Mouse (Mus musculus): ENCODE results near the gene Abcb7.

- TF ChIP-seq CTCF (conservative IDR thresholded peaks at IDR 0.05; ENCODE audit: insufficient read depth, insufficient read length, low read depth, low read length) = no peak
- no peak for TF ChIP-seq POLR2A (IDR thresholded peaks at IDR 0.05; ENCODE audit: low read depth, low read length)
These were observed 48.1 kb upstream of the Abcb7 start for GRCm38 (mm10) chrX:104461755-104462154.

All from kidney, adult 2 months (tissue).